24 mouse cellular contexts compared by ENCODE assay signal in genomic region chr9:108026584-108026983, GRCm38 (mm10). TPM values are rescaled to one million over a fixed set of nuclear protein-coding genes. Genes with fewer than 3 reads are reported as not detected.
DNase-seq lines count a peak whose midpoint lies in the region; ATAC-seq and TF ChIP-seq lines count a peak whose summit lies in the region.
"Had no signal": no experiment of that assay in that cellular context is flagged by ENCODE, and none has a peak within 500 bp of the region (broad histone marks: within the 10 kb centered on the region; RNA-seq: fewer than 3 reads in every experiment).

No protein-coding gene starts in this region.

- no peak overlapping the region for H3K4me3 ChIP-seq in forebrain, postnatal 0 days (ENCODE audit: low read depth, low read length)
- H3K4me3 ChIP-seq in forebrain, embryonic 13.5 days: no peak overlapping the region
- no peak overlapping the region for H3K4me3 ChIP-seq in layer of hippocampus, adult 2 months
- no peak overlapping the region for H3K4me3 ChIP-seq in midbrain, postnatal 0 days (ENCODE audit: low read depth, low read length)
- no peak overlapping the region for H3K4me3 ChIP-seq in midbrain, embryonic 11.5 days (ENCODE audit: low read depth, low read length)
- H3K4me3 ChIP-seq: forebrain, embryonic 10.5 days; heart, embryonic 10.5 days; megakaryocyte, embryonic 14.5 days; neural tube, embryonic 13.5 days had no signal

- TF ChIP-seq CTCF in forebrain, postnatal 0 days (IDR thresholded peaks at IDR 0.05; ENCODE audit: low read depth): peak; percentile 29; the same call in 1 of the 2 replicates
- TF ChIP-seq CTCF in layer of hippocampus, adult 2 months (conservative IDR thresholded peaks at IDR 0.05): peak; percentile 63
- peak; percentile 49 for TF ChIP-seq CTCF in midbrain, postnatal 0 days (IDR thresholded peaks at IDR 0.05)

- no peak overlapping the region for H3K9ac ChIP-seq in forebrain, postnatal 0 days
- H3K9ac ChIP-seq in forebrain, embryonic 13.5 days: no peak overlapping the region
- no peak overlapping the region for H3K9ac ChIP-seq in midbrain, postnatal 0 days (replicated peaks; ENCODE audit: low read length, poor library complexity, severe bottlenecking)
- H3K9ac ChIP-seq in midbrain, embryonic 11.5 days (ENCODE audit: low read length): no peak overlapping the region
- H3K9ac ChIP-seq: neural tube, embryonic 13.5 days had no signal

- 88% methylated on average over 3 of the region's 3 CpGs for WGBS in forebrain, postnatal 0 days
- WGBS in forebrain, embryonic 13.5 days: 93% methylated on average over 3 of the region's 3 CpGs
- WGBS in midbrain, postnatal 0 days: 92% methylated on average over 3 of the region's 3 CpGs
- 94% methylated on average over 3 of the region's 3 CpGs for WGBS in midbrain, embryonic 11.5 days

- ATAC-seq in forebrain, postnatal 0 days: no peak
- ATAC-seq in forebrain, embryonic 13.5 days: no peak
- no peak for ATAC-seq in midbrain, postnatal 0 days (ENCODE audit: low FRiP score)
- no peak for ATAC-seq in midbrain, embryonic 11.5 days (ENCODE audit: low FRiP score)
- ATAC-seq: hindbrain, embryonic 16.5 days had no signal

- DNase-seq in forebrain, postnatal 0 days: no peak
- no peak for DNase-seq in layer of hippocampus, adult 2 months (ENCODE audit: low spot score in 2 of 2)
- no peak for DNase-seq in layer of hippocampus, postnatal 36 days
- no peak for DNase-seq in midbrain, postnatal 0 days (ENCODE audit: low spot score)
- DNase-seq in midbrain, embryonic 11.5 days (ENCODE audit: low spot score, missing footprints): no peak
- DNase-seq in cerebellum, adult 9-11 months: no peak
- no peak for DNase-seq in Muller cell, postnatal 12 days (ENCODE audit: inconsistent ontology term)
- DNase-seq: adrenal gland, postnatal 36 days; B cell, adult 2 months; cerebellum, postnatal 10 days; kidney, adult 2 months; kidney, postnatal 14 days; lung, postnatal 36 days; midbrain, embryonic 14.5 days; retina, postnatal 1 day; right cerebral cortex, postnatal 25 days; spleen, adult 18-20 months; thymus, postnatal 25 days had no signal

- peaks cover 25% of the 10 kb centered on the region for H3K36me3 ChIP-seq in forebrain, postnatal 0 days (ENCODE audit: insufficient read depth)
- peaks cover 50% of the 10 kb centered on the region for H3K36me3 ChIP-seq in forebrain, embryonic 13.5 days (ENCODE audit: poor library complexity, severe bottlenecking)
- peaks cover 16% of the 10 kb centered on the region for H3K36me3 ChIP-seq in midbrain, postnatal 0 days (ENCODE audit: insufficient read depth, low read length)
- H3K36me3 ChIP-seq in midbrain, embryonic 11.5 days (ENCODE audit: control insufficient read depth, insufficient read depth, low read length): peaks cover 21% of the 10 kb centered on the region

- H3K9me3 ChIP-seq in forebrain, postnatal 0 days (ENCODE audit: low read length): no peaks in the 10 kb centered on the region
- no peaks in the 10 kb centered on the region for H3K9me3 ChIP-seq in forebrain, embryonic 13.5 days (replicated peaks)
- no peaks in the 10 kb centered on the region for H3K9me3 ChIP-seq in midbrain, postnatal 0 days (ENCODE audit: low read length)
- H3K9me3 ChIP-seq in midbrain, embryonic 11.5 days (ENCODE audit: control insufficient read depth, low read length): no peaks in the 10 kb centered on the region
- H3K9me3 ChIP-seq: neural tube, embryonic 13.5 days had no signal

- H3K27me3 ChIP-seq in forebrain, postnatal 0 days (ENCODE audit: insufficient read depth, low read length): no peaks in the 10 kb centered on the region
- H3K27me3 ChIP-seq in forebrain, embryonic 13.5 days: no peaks in the 10 kb centered on the region
- no peaks in the 10 kb centered on the region for H3K27me3 ChIP-seq in midbrain, postnatal 0 days (ENCODE audit: insufficient read depth, low read length)
- H3K27me3 ChIP-seq in midbrain, embryonic 11.5 days (ENCODE audit: control insufficient read depth, insufficient read depth, low read length): no peaks in the 10 kb centered on the region
- H3K27me3 ChIP-seq: megakaryocyte, embryonic 14.5 days; neural tube, embryonic 13.5 days had no signal

- no peaks in the 10 kb centered on the region for H3K4me1 ChIP-seq in forebrain, postnatal 0 days (ENCODE audit: insufficient read depth)
- H3K4me1 ChIP-seq in forebrain, embryonic 13.5 days: no peaks in the 10 kb centered on the region
- H3K4me1 ChIP-seq in midbrain, postnatal 0 days (ENCODE audit: insufficient read depth, low read length): no peaks in the 10 kb centered on the region
- no peaks in the 10 kb centered on the region for H3K4me1 ChIP-seq in midbrain, embryonic 11.5 days (ENCODE audit: control insufficient read depth, insufficient read depth, low read length)
- H3K4me1 ChIP-seq: forebrain, embryonic 10.5 days; heart, embryonic 10.5 days; neural tube, embryonic 13.5 days had no signal

- H3K4me2 ChIP-seq in forebrain, postnatal 0 days (ENCODE audit: low read depth): no peak overlapping the region
- H3K4me2 ChIP-seq in forebrain, embryonic 13.5 days: no peak overlapping the region
- no peak overlapping the region for H3K4me2 ChIP-seq in midbrain, postnatal 0 days (ENCODE audit: low read depth, low read length, poor library complexity, severe bottlenecking)
- no peak overlapping the region for H3K4me2 ChIP-seq in midbrain, embryonic 11.5 days
- H3K4me2 ChIP-seq: neural tube, embryonic 13.5 days had no signal

- H3K27ac ChIP-seq in forebrain, postnatal 0 days (ENCODE audit: low read depth, low read length): no peak overlapping the region
- H3K27ac ChIP-seq in forebrain, embryonic 13.5 days: no peak overlapping the region
- H3K27ac ChIP-seq in layer of hippocampus, adult 2 months: no peak overlapping the region
- H3K27ac ChIP-seq in midbrain, postnatal 0 days (ENCODE audit: low read depth, low read length): no peak overlapping the region
- no peak overlapping the region for H3K27ac ChIP-seq in midbrain, embryonic 11.5 days (ENCODE audit: low read depth, low read length)
- H3K27ac ChIP-seq: forebrain, embryonic 10.5 days; heart, embryonic 10.5 days; neural tube, embryonic 13.5 days had no signal

RNA-seq across cellular contexts. Expression of gene Gmppb, which starts 22.5 kb away (rescaled TPM):
- total RNA-seq in forebrain, postnatal 0 days (2014; rRNA removed): 17.5 and 18.6 TPM in 2 replicates
- polyA plus RNA-seq in forebrain, postnatal 0 days (2015; fragmentation: Nextera tagmentation; extraction: Ambion mirVana): 15.5 and 16.0 TPM in 2 replicates
- polyA plus RNA-seq in forebrain, embryonic 13.5 days (2015; fragmentation: Nextera tagmentation; extraction: Ambion mirVana): 20.8 and 24.4 TPM in 2 replicates
- total RNA-seq in layer of hippocampus, adult 2 months (2021): 10 to 100 TPM; 17.5 to 17.7 TPM
- total RNA-seq in layer of hippocampus, postnatal 36 days (2021): 10 to 100 TPM; 16.9 to 17.5 TPM
- 13.4 and 18.7 TPM in 2 replicates for total RNA-seq in midbrain, postnatal 0 days (2014; rRNA removed)
- polyA plus RNA-seq in midbrain, postnatal 0 days (2015; fragmentation: Nextera tagmentation; extraction: Ambion mirVana): 14.9 and 17.8 TPM in 2 replicates
- polyA plus RNA-seq in midbrain, embryonic 11.5 days (2014; fragmentation: Nextera tagmentation; extraction: Ambion mirVana): 18.3 and 19.2 TPM in 2 replicates

RNA-seq across cellular contexts. Expression of gene Ip6k1, which starts 24.3 kb away (rescaled TPM):
- total RNA-seq in forebrain, postnatal 0 days (2014; rRNA removed): 240 and 251 TPM in 2 replicates
- polyA plus RNA-seq in forebrain, postnatal 0 days (2015; fragmentation: Nextera tagmentation; extraction: Ambion mirVana): 70.5 and 86.9 TPM in 2 replicates
- 73.6 and 83.9 TPM in 2 replicates for polyA plus RNA-seq in forebrain, embryonic 13.5 days (2015; fragmentation: Nextera tagmentation; extraction: Ambion mirVana)
- total RNA-seq in layer of hippocampus, adult 2 months (2021): 100 to 1,000 TPM; 222 to 228 TPM
- total RNA-seq in layer of hippocampus, postnatal 36 days (2021): 100 to 1,000 TPM; 223 to 238 TPM
- 249 and 272 TPM in 2 replicates for total RNA-seq in midbrain, postnatal 0 days (2014; rRNA removed)
- 90.5 and 94.1 TPM in 2 replicates for polyA plus RNA-seq in midbrain, postnatal 0 days (2015; fragmentation: Nextera tagmentation; extraction: Ambion mirVana)
- polyA plus RNA-seq in midbrain, embryonic 11.5 days (2014; fragmentation: Nextera tagmentation; extraction: Ambion mirVana): 31.6 and 34.8 TPM in 2 replicates

RNA-seq across cellular contexts. Expression of gene Amigo3, which starts 26.4 kb away (rescaled TPM):
- total RNA-seq in forebrain, postnatal 0 days (2014; rRNA removed): 2.9 and 3.4 TPM in 2 replicates
- 1.4 and 1.5 TPM in 2 replicates for polyA plus RNA-seq in forebrain, postnatal 0 days (2015; fragmentation: Nextera tagmentation; extraction: Ambion mirVana)
- polyA plus RNA-seq in forebrain, embryonic 13.5 days (2015; fragmentation: Nextera tagmentation; extraction: Ambion mirVana): 2.1 and 3.0 TPM in 2 replicates
- total RNA-seq in layer of hippocampus, adult 2 months (2021): 1 to 10 TPM; 2.0 to 2.6 TPM
- 1 to 10 TPM; 1.8 to 2.6 TPM for total RNA-seq in layer of hippocampus, postnatal 36 days (2021)
- total RNA-seq in midbrain, postnatal 0 days (2014; rRNA removed): 2.5 and 3.7 TPM in 2 replicates
- 1.4 and 1.6 TPM in 2 replicates for polyA plus RNA-seq in midbrain, postnatal 0 days (2015; fragmentation: Nextera tagmentation; extraction: Ambion mirVana)
- polyA plus RNA-seq in midbrain, embryonic 11.5 days (2014; fragmentation: Nextera tagmentation; extraction: Ambion mirVana): 1.5 and 2.0 TPM in 2 replicates

RNA-seq across cellular contexts. Expression of gene Gm20662, which starts 30.4 kb away (rescaled TPM):
- total RNA-seq in forebrain, postnatal 0 days (2014; rRNA removed): 4.2 and 7.9 TPM in 2 replicates
- not detected in 2 replicates for polyA plus RNA-seq in forebrain, postnatal 0 days (2015; fragmentation: Nextera tagmentation; extraction: Ambion mirVana)
- polyA plus RNA-seq in forebrain, embryonic 13.5 days (2015; fragmentation: Nextera tagmentation; extraction: Ambion mirVana): 0.52 TPM in 1 of 2 replicates, not detected in the other
- 1 to 10 TPM; 2.4 to 3.8 TPM for total RNA-seq in layer of hippocampus, adult 2 months (2021)
- total RNA-seq in layer of hippocampus, postnatal 36 days (2021): 1 to 10 TPM; 1.6 to 3.8 TPM
- total RNA-seq in midbrain, postnatal 0 days (2014; rRNA removed): 3.6 TPM in 1 of 2 replicates, not detected in the other
- 0.31 TPM in 1 of 2 replicates, not detected in the other for polyA plus RNA-seq in midbrain, postnatal 0 days (2015; fragmentation: Nextera tagmentation; extraction: Ambion mirVana)
- polyA plus RNA-seq in midbrain, embryonic 11.5 days (2014; fragmentation: Nextera tagmentation; extraction: Ambion mirVana): 0.82 TPM in 1 of 2 replicates, not detected in the other
- polyA plus RNA-seq: forebrain, embryonic 10.5 days; midbrain, embryonic 14.5 days; neural tube, embryonic 13.5 days had no signal

RNA-seq across cellular contexts. Expression of gene Cdhr4, which starts 34.3 kb away (rescaled TPM):
- total RNA-seq in forebrain, postnatal 0 days (2014; rRNA removed): 3.1 and 4.4 TPM in 2 replicates
- 0.38 and 0.69 TPM in 2 replicates for polyA plus RNA-seq in forebrain, postnatal 0 days (2015; fragmentation: Nextera tagmentation; extraction: Ambion mirVana)
- 0.69 and 1.3 TPM in 2 replicates for polyA plus RNA-seq in forebrain, embryonic 13.5 days (2015; fragmentation: Nextera tagmentation; extraction: Ambion mirVana)
- total RNA-seq in layer of hippocampus, adult 2 months (2021): 1 to 10 TPM; 5.8 to 6.4 TPM
- 1 to 10 TPM; 3.7 to 5.5 TPM for total RNA-seq in layer of hippocampus, postnatal 36 days (2021)
- 0.42 and 5.6 TPM in 2 replicates for total RNA-seq in midbrain, postnatal 0 days (2014; rRNA removed)
- polyA plus RNA-seq in midbrain, postnatal 0 days (2015; fragmentation: Nextera tagmentation; extraction: Ambion mirVana): 0.59 and 1.1 TPM in 2 replicates
- 2.2 and 3.3 TPM in 2 replicates for polyA plus RNA-seq in midbrain, embryonic 11.5 days (2014; fragmentation: Nextera tagmentation; extraction: Ambion mirVana)
